Mouse (Mus musculus) layer of hippocampus, adult 9-11 months (tissue): ENCODE measurements at regions not wholly inside any gene's neighbourhood (a gene's known extent, or its start where the extent isn't known, plus 50 kb on each side); places are given as distances from the start of the nearest gene placed in this dataset.
A peak's percentile ranks its signal among the peaks of the same experiment; 100 is the strongest.

Experiments
- DNase-seq: peaks from one replicate; pipeline ENCODE4 v3.0.0; 2022

DNA sequence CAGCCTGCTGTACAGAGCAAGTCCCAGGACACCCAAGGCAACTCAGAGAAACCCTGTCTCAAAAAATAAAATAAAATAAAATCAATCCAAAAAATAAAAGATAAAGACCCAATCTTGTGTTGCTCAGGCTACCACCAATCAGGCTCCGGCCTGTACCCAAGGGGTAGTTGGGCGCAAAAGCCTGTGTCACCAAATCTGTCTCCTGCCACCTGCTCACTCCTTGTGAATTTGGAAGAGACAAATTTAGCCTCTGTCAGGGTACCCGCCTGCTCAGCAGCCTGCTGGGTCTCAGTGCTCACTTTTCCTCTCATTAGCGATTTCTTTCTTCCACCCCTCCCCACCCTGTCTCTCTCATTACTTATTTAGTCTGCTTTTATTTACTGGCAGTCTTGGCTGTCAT is 54.6 kb downstream of the Sox4 start:
- no peak for DNase-seq

DNA sequence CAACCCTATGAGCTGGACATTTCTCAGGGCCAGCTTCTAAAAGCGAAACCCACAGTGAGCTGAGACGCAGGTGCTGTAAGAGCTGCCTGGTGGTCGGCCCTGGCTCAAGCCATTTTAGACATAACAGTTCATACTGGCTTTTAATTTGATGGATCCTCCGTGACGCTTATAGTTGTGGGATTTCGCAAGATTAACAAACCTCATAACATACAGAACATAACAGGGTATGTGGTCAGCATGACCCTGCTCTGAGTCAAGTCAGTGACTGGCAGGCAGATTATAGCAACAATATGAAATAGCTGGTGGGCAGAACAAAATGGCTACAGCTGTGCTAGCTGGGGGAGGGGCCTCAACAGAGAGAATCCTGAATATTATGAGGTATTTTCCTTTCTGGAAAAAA is 60.6 kb downstream of the Sox4 start:
- DNase-seq = no peak

DNA sequence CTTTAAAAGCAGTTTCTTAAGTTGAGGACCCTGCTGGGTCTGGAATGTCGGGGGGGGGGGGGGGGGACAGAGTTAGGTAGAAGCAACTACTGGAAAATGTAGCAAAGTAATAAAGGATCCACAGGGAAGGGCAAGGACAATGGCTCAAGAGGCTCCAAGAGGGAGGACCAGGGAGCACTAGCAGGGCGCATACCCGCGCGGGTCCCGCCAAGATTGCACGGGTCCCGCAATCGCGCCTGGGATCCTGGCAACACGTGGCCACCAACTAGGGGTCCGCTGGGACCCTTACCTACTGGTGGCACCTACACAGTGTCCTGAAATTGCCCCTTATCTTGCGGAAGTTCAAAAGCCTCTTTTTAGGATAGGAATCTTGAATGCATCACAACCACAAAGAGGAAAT is 66.4 kb downstream of the Sox4 start:
- DNase-seq = no peak

DNA sequence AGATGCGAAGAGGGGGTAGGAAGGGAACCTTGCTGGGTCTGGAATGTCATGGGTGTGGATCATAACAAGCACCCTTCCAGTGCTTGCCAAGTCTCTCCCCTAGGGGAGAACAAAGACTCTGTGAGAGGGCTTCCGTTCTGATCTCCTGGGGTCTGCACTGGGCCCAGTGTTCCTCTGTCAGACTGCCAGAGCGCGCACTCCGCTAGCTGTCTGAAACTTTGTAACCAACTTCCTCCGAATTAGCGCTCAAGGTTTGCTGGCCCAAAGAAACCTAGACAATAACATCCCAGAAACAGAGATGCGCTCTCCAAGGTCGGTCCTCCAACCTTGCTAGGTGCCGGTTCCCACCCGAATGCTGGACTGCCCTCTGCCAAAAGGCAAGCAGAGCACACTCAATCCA is 66.8 kb downstream of the Sox4 start:
- no peak for DNase-seq

DNA sequence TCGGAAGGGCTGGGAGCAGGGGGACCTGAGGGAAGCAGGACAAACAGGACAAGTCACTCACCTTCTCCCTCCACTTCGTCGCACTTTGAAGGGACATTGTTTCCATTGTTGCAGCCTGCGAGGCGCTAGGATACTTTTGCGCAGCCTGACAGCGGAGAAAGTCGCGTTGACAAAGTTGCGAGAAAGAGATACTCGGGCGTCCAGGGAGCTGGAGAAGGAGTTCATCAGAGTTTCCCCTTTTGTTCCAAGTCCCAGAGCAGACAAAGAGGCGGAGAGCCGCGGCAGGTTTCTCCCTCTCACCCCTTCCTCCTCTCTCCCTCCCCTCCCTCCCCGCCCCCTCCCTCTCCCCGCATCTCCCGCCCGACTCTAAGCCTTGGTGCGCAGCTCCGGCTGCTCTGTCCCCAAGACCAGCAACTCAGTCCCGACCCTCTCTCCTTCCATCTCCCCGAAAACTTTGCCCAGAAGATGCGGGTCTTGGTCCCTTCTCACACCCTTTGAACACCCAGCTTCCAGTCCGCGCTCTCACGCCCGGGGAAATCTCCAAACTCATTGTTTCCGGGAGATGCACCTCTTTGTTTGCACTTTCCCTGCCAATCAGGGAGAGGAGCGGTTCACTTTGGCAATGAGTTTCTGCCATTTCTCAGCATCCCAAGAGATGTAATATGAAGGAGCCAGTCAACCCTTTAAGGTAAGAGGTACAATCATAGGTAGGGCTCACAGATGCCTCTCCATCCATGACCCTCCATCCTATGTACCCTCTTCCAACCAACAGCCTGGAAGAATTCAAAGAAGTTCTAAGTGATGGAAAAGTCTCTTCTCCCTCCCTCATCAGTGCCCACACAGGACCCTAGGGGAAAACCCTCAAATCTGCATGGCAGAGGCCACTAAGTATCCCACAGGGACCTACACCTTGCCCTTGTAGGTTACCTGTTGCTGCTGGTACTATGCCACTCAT is 68.2 kb downstream of the Sox4 start:
- no peak for DNase-seq

DNA sequence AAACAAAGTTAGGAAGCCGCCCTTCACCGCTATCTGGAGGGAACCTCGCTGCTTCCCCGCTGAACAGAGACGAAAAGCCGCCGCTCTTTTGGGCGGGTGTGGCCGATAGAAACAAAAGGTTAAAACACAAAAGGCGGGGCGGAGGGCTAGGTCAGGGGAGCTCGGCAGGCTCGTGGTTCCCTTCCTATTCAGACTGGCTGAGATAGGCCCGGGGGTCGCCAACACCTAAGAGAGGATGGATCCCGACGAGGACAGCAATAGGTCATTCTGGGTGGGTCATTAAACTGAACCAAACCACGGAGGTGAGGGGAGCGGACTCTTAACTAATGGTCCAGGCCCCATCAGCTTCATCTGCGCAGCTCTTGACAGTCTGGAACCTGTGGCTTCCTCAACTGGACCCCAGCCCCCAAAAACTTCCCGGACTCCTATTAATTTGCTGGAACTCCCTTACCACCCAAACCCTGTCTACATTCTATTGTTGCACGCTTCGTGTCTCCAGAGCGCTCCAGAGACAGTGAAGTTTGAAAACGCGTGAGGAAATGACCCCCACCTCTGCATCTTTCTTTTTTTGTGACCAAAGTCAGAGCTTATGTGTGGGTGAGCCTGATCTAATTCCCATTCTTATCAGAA is 69.2 kb downstream of the Sox4 start:
- DNase-seq = no peak

DNA sequence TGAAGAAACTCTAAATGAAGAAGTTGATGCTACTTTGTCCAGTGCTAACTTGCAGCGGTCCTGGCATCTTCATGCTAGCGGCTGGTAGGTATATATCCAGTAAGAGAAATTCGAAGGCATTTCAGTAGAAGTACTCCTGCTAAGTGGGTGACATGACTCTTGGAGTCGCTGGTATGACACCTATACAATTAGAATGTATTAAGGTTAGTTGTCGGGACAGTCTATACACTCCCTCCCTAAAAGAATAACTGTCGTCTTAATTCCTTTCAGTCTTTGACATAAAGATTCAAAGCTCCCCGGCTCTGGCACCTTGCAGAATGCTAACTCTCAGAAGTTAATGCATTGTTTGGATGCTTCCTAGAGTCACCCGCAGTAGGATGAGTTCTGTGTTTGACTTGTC is 70.1 kb downstream of the Sox4 start:
- no peak for DNase-seq

DNA sequence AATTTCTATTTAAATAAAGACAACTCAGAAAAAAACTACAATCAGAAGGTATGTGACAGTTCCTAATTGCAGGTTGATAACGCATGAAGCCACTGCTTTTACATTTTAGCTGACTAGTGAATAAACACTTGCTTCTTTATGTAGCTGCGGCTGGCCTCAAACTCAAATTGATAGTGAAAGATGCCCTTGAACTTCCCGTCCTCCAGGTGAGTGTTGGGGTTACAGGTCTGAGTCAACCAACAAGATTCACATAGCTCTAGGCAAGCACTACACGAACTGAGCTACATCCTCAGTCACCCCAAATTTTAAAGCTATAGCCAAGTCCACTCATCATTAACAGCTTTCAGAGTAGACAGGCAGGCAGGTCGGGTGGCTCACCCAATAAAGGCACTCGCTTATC is 72.6 kb downstream of the Sox4 start:
- DNase-seq = no peak

DNA sequence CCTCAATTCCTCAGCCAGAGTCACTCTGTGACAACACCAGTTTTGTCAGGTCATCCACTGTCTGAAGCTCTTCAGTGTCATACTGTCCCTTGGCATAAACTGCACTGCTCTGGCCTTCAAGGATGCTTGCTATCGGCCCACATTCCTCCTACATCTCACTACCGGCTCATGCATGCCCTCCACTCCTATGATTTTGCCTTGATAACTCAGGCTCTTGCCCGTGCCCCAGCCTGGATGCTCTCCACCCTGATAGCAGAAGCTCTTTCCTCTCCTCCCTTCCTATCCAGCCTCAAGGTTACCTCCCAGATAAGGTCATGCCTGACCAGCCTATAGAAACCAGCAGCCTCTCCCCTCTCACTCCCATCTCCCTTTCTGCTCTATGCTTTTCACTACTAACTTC is 74.8 kb downstream of the Sox4 start:
- no peak for DNase-seq

DNA sequence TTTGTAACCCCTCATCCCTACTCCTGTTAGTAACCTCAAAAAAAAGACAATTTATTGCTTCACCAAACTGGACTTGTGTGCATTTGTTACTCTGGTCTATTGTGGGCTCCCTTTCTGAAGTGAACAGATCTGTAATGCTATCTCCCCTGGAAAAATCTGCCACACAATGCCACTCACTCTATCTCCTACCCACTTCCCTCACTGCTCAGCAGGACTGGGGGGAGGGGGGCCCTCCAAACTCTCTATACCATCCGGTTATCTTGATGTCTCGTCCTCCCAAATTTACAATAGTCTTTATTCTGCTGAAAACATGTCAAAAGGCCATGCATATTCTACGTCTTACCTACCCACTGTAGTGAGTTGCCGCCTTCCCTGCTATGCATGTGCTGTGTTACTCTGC is 76.7 kb downstream of the Sox4 start:
- no peak for DNase-seq

DNA sequence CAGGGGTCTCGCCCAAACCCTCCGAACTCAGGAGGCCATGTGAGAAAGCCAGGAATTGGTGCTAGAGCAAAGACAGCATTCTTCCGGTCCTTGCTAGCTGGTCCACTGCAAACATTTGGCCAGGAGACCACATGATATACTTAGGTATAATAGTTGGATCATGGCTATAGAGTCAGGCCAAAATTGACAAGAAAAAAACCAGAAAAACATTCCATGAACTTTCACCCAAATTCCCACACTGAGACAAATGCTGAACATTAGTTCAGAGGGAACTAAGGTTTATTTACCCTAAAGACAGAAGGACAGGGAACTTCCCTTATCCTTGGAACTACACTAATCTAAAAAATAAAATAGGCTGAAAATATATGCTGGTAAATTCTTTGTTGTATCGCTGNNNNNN is 82.8 kb downstream of the Sox4 start:
- no peak for DNase-seq

DNA sequence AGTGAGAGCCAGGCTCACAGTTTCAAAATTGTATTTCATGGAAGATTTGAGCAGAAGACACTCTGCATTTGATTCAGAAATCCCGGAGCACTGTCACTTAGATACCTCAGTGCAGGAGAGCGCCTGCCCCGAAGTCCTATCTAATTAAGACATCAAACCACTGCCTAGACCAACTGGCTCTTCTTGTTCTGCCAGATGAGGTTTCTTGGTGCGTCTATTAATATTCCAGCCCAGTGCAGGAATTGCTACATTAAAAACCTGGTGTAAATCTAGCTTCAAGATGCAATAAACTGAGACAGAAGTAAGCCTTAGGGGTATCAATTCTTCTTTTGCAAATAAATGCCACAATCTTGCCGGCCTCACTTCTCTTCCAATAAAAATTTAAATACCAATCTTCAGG is 86.3 kb downstream of the Sox4 start:
- DNase-seq = no peak

DNA sequence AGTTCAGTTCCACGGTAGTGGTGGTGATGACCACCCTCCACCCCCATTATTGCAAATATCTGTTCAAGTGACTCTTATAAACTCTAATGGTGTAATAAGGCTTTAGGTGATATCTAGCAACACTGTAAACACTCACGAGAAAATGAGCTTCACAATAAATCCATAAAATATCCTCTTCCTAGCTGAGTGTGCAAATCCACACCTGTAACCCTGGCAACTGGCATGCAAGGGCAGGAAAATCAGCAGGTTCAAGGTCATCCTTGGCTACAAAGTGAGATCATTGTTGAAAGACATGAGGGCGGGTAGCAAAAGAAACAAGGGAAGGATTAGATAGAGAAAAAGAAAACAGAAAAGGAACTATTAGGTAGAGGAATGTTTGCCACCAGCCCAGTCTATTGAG is 86.8 kb downstream of the Sox4 start:
- no peak for DNase-seq

DNA sequence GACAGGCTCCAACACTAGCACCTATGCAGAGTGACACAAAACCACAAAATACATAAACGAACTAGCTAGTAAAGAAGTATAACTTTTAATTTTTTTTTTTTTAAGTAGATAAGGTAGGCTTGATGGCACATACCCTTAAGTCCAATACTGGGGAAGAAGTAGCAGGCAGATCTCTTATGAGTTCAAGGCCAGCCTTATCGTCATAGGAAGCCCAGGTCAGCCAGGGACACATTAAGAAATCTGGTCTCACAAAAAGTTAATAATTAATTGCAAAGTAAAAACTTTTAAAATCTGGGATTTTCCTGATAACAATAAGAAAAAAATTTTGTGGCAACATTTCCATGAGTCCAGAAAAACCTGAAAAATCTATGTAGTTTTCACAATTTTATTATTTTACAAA is 92.9 kb downstream of the Sox4 start:
- DNase-seq = no peak

DNA sequence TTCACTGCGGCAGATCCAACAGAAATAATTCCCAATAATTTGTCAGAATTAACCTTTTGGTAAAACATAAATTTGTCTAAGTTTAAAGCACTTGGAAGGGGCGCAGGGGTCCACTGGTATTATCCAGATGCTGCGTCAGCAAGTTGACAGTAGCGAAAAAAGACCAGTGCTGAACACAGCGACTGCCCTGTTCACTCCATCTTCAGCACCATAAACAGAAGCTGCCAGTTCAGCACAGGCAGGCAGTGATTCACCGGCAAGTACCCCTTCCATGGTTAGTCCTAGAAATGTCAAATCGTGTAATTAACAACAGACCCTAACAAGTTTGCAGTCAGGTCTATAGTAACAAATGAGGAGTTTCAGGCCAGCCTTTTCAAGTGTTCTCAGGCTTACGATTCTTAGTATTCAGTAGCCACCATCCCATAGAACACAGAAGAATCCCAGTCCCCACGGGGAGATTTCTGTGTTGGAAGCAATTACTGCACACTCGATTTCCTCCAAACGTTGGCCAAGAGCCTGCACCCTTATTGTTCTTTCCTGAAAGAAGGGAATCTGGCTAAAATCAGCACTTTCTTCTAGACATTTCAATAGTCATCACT is 93.6 kb downstream of the Sox4 start:
- DNase-seq = no peak

DNA sequence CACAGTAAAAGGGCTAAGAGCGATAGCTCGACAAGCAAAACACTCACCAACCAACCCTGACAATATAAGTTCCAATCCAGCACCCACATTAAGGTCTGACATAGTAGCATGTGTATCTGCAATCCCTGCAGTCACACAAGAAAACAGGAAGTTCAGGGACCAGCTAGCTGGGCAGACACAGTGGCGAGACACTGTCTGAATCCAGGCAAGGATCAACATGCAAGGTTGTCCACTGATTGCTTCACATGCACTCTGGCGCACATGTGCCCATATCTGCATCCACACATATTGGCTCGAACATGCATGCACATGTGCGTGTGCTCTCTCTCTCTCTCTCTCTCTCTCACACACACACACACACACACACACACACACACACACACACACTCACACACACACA is 95.5 kb downstream of the Sox4 start:
- DNase-seq = peak; percentile 22

DNA sequence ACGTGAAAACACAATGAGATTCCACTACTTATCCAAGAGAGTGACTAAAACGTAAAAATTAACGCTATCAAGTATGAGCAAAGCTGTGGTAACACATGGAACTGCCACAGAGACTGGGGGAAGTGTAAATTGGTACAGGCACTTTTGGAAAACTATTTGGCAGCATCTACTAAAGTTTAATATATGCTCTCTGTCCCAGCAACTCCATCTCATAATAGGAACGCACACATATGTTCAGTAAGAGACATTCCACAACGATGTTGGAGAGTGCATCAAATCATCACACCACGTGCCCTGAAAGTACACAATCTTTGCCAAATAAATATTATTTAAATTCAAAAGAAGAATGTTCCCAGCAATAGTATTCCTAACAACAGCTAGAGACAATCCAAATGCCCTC is 96.3 kb downstream of the Sox4 start:
- peak; percentile 12 for DNase-seq

DNA sequence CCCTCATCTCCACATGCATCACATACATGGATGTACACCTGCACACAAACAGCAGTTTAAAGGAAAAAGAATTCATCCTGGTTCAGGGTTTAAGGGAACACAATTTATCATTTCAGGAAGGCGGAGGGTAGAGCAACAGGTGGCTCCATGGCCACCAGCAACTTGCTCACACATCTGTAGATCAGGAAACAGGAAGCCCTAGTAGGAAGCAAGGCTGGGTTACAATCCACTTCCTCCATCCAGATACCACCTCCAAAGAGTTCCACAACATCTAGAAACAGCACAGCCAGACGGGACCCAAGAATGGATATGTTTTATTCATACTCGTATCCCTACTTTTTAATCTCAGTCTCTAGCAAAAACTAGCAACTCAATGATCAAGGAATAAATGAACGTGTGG is 97.0 kb downstream of the Sox4 start:
- DNase-seq = no peak

DNA sequence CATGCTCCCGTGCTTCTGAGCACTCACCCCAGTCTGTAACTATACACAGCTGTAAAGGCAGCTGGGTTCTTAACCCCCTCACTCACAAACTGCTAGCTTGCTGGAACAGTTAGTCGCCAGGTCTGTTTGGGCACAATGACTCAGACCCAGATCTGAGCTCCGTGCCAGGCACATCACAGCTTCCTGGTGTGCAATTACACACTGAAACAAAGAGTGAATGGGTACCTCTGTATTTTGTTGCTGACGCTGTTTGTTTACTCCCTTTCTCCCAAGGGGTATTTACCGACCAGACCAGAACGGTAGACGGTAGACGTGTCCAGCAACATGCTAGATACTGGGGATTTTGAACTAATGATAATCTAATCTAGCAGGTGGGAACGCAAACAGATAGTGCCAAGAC is 99.3 kb downstream of the Sox4 start:
- no peak for DNase-seq

DNA sequence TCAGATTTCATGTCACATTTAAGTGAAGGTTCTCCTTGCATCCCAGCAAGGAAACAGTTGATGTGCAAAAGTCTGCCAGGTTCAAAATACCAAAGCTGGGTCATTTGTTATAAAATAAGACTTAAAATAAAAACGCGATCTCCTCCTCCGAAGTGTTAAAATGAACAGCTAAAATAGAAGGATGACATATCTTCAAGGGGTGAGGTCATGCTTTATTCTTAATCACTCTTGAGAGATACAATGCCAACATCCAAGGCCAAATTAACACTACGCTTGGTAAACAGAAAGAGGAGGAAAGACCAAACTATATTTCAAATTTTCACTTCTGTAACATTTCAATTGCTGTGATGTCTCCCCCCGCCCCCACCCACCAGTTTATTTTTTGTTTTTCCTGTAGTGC is 105.2 kb downstream of the Sox4 start:
- no peak for DNase-seq

DNA sequence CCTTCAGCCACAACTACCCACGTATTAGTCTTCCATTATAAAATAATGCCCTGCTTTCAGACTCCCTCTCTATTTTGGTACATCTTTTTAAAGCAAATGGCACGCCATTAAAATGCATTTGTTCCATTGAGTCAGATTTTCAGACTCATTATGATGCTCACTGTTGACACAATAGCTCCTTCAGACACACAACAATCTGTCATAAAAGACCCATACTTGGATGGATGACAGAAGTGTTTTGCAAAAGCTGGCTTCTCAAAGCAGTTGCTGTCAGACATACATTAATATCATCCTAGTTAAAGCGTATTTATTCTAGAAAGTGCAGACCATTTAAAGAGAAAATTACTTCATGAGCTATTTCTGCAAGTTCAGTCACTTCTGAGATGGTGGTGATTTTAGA is 106.0 kb downstream of the Sox4 start:
- no peak for DNase-seq

DNA sequence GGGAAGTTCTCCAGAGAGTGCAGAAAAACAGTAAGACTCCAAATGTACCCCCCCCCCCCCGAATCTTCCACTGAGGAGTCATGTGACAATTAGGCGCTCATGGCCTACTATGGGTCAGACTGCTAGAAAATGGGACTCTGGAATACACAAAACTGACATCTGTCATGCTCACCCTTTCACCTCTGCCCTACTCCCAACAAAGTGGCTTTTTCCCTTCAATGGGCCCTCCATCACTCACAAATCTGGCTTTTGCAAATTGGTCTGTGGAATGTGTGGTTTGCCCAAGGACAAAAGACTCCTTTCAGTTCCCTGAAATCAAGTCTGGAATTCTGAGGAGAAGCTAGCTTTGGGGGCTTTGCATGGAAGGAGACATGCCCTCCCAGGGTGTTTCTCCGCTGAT is 109.0 kb downstream of the Sox4 start:
- DNase-seq = no peak

DNA sequence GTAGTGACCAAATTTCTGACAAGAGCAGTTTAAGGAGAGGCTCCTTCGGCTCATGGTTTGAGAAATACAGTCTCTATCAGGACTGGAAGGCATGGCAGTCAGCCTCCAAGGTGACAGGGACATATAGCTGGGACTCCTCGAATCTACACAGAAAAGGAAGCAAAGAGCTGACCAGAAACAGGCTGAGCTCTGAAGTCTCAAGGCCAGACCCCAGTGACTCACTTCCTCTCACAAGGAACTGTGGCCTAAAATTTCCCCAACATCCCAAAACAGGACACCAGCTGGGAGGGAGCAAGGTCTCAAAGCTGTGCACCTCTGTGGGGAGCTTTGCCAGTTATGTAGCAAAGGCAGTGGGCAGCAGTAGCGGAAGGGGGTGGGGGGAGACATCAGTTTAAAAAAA is 110.7 kb downstream of the Sox4 start:
- DNase-seq = peak; percentile 35

DNA sequence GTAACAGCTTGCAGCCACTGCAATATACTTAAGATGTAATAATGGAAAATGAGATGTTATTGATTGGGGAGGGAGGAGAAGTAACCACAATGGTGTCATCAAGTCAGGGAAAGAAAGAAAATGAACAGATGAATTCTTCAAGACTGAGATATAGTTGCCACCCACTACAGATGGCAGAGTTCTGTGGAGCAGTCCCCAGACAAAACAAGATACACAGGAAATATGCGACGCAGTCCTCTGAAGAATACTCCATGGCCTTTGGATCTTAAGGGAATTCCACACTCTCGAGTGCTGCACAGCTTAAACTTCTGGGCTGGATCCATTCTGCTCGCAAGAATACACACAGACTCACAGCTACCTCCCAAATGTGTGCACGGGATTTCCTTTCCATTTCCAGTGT is 113.4 kb downstream of the Sox4 start:
- no peak for DNase-seq
